Mouse (Mus musculus): ENCODE measurements around the gene Gm10638. TPM values are rescaled to one million over a fixed set of nuclear protein-coding genes. Genes with fewer than 3 reads are reported as not detected.

Gene Gm10638
- polyA plus RNA-seq (2015; fragmentation: Nextera tagmentation; extraction: Ambion mirVana) = 5.5 and 6.8 TPM in 2 replicates

GRCm38 (mm10) chr8:86745221-86745934 lies at the start of gene Gm10638, which contains the start of gene Siah1a:
Gene Gm10638, plus strand, starts transcription at chr8:86745699.
Gene Siah1a, minus strand, starts transcription at chr8:86745934.
- peak; percentile 83 for ATAC-seq
- no peaks in the 10 kb centered on the region for H3K9me3 ChIP-seq (replicated peaks; ENCODE audit: control insufficient read depth, low read length, poor library complexity, severe bottlenecking)
- H3K27ac ChIP-seq (ENCODE audit: low read length) = peak within 1 kb of the TSS; percentile 98
- no peaks in the 10 kb centered on the region for H3K27me3 ChIP-seq (ENCODE audit: control insufficient read depth, insufficient read depth, low read depth, low read length)
- peak within 1 kb of the TSS; percentile 88 for H3K4me2 ChIP-seq (ENCODE audit: low read length)
- H3K4me3 ChIP-seq (ENCODE audit: low read depth, low read length) = peak within 1 kb of the TSS; percentile 90
- WGBS = under 1% methylated on average over 58 of the region's 88 CpGs
- no peaks in the 10 kb centered on the region for H3K36me3 ChIP-seq (ENCODE audit: control insufficient read depth, insufficient read depth, low read length)
- H3K9ac ChIP-seq (ENCODE audit: low read depth, low read length) = peak within 1 kb of the TSS; percentile 99
- H3K4me1 ChIP-seq (ENCODE audit: control insufficient read depth, insufficient read depth, low read length) = peaks cover 35% of the 10 kb centered on the region

DNA sequence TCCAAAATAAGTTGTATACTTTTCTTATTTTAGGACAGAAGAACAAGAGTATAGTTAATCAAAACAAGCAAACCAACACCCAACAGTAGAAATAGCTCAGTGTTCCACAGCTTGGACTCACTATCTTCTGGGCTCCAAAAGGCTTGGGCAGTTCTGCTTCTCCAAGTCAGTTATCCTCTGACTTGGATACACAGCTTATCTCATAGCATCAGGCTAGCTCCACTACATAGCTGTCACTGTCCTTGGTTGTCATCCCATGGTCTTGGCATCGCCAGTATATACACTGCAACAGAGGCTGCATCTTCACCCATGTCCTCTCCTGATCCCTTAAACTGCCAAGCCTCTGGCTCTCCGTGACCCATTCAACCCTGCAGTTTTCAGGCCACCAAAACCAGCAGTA lies 49.8 kb upstream of the Gm10638 start:
- Histone ChIP-seq H3K4me1 (ENCODE audit: control insufficient read depth, insufficient read depth, low read length) (no peaks in the 10 kb centered on the region), H3K9me3 (replicated peaks; ENCODE audit: control insufficient read depth, low read length, poor library complexity, severe bottlenecking) (no peaks in the 10 kb centered on the region), H3K27me3 (ENCODE audit: control insufficient read depth, insufficient read depth, low read depth, low read length) (no peaks in the 10 kb centered on the region), H3K36me3 (ENCODE audit: control insufficient read depth, insufficient read depth, low read length) (peaks cover 5% of the 10 kb centered on the region; the same call in 1 of the 2 replicates), H3K27ac (ENCODE audit: low read length) (no peak overlapping the region), H3K4me3 (ENCODE audit: low read depth, low read length) (no peak overlapping the region), H3K4me2 (ENCODE audit: low read length) (no peak overlapping the region), H3K9ac (ENCODE audit: low read depth, low read length) (no peak overlapping the region)
- no peak for ATAC-seq
- WGBS = 99% methylated on average over 2 of the region's 2 CpGs

DNA sequence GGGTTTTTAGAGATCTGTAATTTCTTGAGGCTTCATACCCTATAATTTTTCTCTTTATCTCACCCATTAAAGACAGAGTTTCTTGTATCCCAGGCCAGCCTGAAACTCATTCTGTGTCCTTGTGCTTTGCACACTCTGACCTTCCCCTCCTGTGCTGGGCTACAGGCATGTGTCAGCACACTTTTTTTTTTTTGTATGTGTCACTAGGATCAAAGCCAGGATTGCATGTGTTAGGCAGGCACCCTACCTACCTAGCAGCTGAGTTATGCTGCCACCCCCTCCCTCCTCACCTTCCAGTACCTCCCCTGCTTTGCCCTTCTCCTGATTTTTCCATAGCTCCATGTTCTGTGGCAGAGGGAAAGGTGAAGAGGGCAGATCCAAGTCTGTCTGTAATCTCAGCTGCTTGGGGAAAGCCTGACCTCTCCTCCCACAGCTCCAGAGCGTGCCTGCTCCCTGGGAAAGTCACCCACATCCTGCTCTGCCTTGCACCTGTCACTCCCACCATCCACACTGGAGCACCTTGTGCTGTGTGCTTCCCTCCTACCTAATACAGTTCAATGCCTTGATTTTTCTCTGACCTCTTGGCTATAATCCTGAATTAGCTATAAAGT lies 46.6 kb upstream of the Gm10638 start:
- Histone ChIP-seq H3K9ac (ENCODE audit: low read depth, low read length) (no peak overlapping the region), H3K4me1 (ENCODE audit: control insufficient read depth, insufficient read depth, low read length) (no peaks in the 10 kb centered on the region), H3K4me3 (ENCODE audit: low read depth, low read length) (no peak overlapping the region), H3K27ac (ENCODE audit: low read length) (no peak overlapping the region), H3K27me3 (ENCODE audit: control insufficient read depth, insufficient read depth, low read depth, low read length) (no peaks in the 10 kb centered on the region), H3K9me3 (replicated peaks; ENCODE audit: control insufficient read depth, low read length, poor library complexity, severe bottlenecking) (no peaks in the 10 kb centered on the region), H3K4me2 (ENCODE audit: low read length) (no peak overlapping the region), H3K36me3 (ENCODE audit: control insufficient read depth, insufficient read depth, low read length) (peaks cover 2% of the 10 kb centered on the region; the same call in 1 of the 2 replicates)
- 83% methylated on average over 1 of the region's 1 CpGs for WGBS
- no peak for ATAC-seq

DNA sequence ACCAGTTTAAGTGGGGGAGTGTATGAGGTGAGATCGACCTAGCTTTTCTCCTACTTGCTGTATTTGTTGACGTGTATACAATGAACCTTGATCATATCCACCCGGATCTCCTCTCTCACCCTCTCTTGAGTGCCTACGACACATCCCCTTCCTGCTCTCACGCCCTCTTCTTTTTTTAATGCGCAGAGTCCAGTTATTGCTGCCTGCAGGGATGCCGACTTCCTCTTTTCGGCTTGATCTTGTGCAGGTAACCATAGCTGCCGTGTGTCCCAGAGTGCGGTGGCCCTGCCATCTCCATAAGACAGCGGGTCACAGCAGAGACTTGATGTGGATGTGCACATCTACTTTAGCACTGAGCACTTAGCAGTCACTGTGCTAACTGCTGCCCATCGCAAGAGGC lies 46.0 kb upstream of the Gm10638 start:
- no peak for ATAC-seq
- no peak overlapping the region for H3K4me2 ChIP-seq (ENCODE audit: low read length)
- WGBS = 91% methylated on average over 12 of the region's 12 CpGs
- no peaks in the 10 kb centered on the region for H3K4me1 ChIP-seq (ENCODE audit: control insufficient read depth, insufficient read depth, low read length)
- H3K9ac ChIP-seq (ENCODE audit: low read depth, low read length) = no peak overlapping the region
- no peaks in the 10 kb centered on the region for H3K9me3 ChIP-seq (replicated peaks; ENCODE audit: control insufficient read depth, low read length, poor library complexity, severe bottlenecking)
- no peak overlapping the region for H3K4me3 ChIP-seq (ENCODE audit: low read depth, low read length)
- no peaks in the 10 kb centered on the region for H3K27me3 ChIP-seq (ENCODE audit: control insufficient read depth, insufficient read depth, low read depth, low read length)
- H3K27ac ChIP-seq (ENCODE audit: low read length) = no peak overlapping the region
- peaks cover 2% of the 10 kb centered on the region; the same call in 1 of the 2 replicates for H3K36me3 ChIP-seq (ENCODE audit: control insufficient read depth, insufficient read depth, low read length)

DNA sequence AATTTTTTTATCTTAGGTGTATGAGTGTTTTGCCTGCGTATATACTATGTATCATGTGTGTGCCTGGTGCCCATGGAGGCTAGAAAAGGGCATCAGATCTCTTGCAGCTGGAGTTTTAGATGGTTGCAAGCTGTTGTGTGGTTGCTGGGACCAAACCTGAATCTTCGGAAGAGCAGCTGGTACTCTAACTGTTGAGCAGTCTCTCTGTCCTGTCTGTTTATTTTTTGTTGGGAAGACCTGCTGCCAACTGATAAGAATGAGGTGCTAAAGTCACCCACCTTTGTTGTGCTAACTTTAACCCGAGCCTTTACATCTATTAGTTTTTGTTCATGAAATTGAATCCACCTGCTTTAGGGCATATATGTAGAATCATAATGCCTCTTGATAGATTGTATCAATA lies 43.0 kb upstream of the Gm10638 start:
- WGBS = 75% methylated on average over 3 of the region's 3 CpGs
- Histone ChIP-seq H3K4me1 (ENCODE audit: control insufficient read depth, insufficient read depth, low read length) (no peaks in the 10 kb centered on the region), H3K9me3 (replicated peaks; ENCODE audit: control insufficient read depth, low read length, poor library complexity, severe bottlenecking) (no peaks in the 10 kb centered on the region), H3K36me3 (ENCODE audit: control insufficient read depth, insufficient read depth, low read length) (no peaks in the 10 kb centered on the region), H3K9ac (ENCODE audit: low read depth, low read length) (no peak overlapping the region), H3K27me3 (ENCODE audit: control insufficient read depth, insufficient read depth, low read depth, low read length) (no peaks in the 10 kb centered on the region), H3K4me2 (ENCODE audit: low read length) (no peak overlapping the region), H3K4me3 (ENCODE audit: low read depth, low read length) (no peak overlapping the region), H3K27ac (ENCODE audit: low read length) (no peak overlapping the region)
- ATAC-seq = no peak

- no peak overlapping the region for H3K4me3 ChIP-seq (ENCODE audit: low read depth, low read length)
- H3K27ac ChIP-seq (ENCODE audit: low read length) = no peak overlapping the region
- no peaks in the 10 kb centered on the region for H3K4me1 ChIP-seq (ENCODE audit: control insufficient read depth, insufficient read depth, low read length)
- H3K9me3 ChIP-seq (replicated peaks; ENCODE audit: control insufficient read depth, low read length, poor library complexity, severe bottlenecking) = no peaks in the 10 kb centered on the region
- H3K36me3 ChIP-seq (ENCODE audit: control insufficient read depth, insufficient read depth, low read length) = peaks cover 3% of the 10 kb centered on the region; the same call in 1 of the 2 replicates
- no peaks in the 10 kb centered on the region for H3K27me3 ChIP-seq (ENCODE audit: control insufficient read depth, insufficient read depth, low read depth, low read length)
- no peak overlapping the region for H3K4me2 ChIP-seq (ENCODE audit: low read length)
- no peak for ATAC-seq
- WGBS = 89% methylated on average over 3 of the region's 3 CpGs
- H3K9ac ChIP-seq (ENCODE audit: low read depth, low read length) = no peak overlapping the region
These were observed 40.2 kb upstream of the Gm10638 start for GRCm38 (mm10) chr8:86705317-86705716.

DNA sequence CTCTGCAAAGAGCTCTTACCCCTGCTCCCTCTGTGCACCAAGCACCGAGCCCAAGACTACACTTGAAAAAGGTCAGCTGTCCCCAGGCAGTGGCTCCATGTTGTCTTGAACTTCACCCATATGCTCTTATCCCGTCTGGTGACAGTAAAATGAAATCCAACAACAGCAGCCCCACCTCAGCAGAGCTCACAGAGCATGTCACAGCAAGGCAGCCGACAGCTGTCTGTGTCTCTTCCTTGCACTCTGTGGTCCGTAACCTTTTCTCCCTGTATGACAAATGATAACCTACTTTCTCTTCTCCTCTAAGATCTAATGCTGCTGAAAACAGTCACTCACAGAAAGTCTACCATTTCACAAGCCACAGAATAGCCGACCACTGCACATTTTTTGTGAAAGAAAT lies 38.7 kb upstream of the Gm10638 start:
- H3K36me3 ChIP-seq (ENCODE audit: control insufficient read depth, insufficient read depth, low read length) = peaks cover 6% of the 10 kb centered on the region; the same call in 1 of the 2 replicates
- H3K9me3 ChIP-seq (replicated peaks; ENCODE audit: control insufficient read depth, low read length, poor library complexity, severe bottlenecking) = no peaks in the 10 kb centered on the region
- no peak overlapping the region for H3K9ac ChIP-seq (ENCODE audit: low read depth, low read length)
- no peak overlapping the region for H3K4me2 ChIP-seq (ENCODE audit: low read length)
- no peak overlapping the region for H3K4me3 ChIP-seq (ENCODE audit: low read depth, low read length)
- WGBS = 82% methylated on average over 5 of the region's 5 CpGs
- ATAC-seq = no peak
- H3K27me3 ChIP-seq (ENCODE audit: control insufficient read depth, insufficient read depth, low read depth, low read length) = no peaks in the 10 kb centered on the region
- no peaks in the 10 kb centered on the region for H3K4me1 ChIP-seq (ENCODE audit: control insufficient read depth, insufficient read depth, low read length)
- H3K27ac ChIP-seq (ENCODE audit: low read length) = no peak overlapping the region

DNA sequence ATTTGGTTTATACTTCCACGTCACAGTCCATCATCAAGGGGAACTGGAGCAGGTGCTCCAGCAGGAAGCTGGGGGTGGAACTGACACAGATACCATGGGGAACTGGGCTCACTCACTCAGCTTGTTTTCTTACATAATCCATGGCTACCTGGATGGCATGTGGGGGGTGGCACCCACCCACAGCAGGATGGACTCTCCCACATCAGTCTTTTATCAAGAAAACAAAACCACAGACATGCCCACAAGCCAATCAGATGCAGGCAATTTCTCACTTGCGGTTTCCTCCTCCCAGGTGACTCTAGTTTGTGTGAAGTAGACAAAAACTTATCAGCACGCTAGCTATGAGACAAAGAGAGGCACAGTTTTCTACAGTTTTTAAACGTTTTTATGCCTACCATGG lies 37.6 kb upstream of the Gm10638 start:
- no peak overlapping the region for H3K4me3 ChIP-seq (ENCODE audit: low read depth, low read length)
- H3K36me3 ChIP-seq (ENCODE audit: control insufficient read depth, insufficient read depth, low read length) = peaks cover 6% of the 10 kb centered on the region; the same call in 1 of the 2 replicates
- no peak overlapping the region for H3K27ac ChIP-seq (ENCODE audit: low read length)
- ATAC-seq = no peak
- no peaks in the 10 kb centered on the region for H3K27me3 ChIP-seq (ENCODE audit: control insufficient read depth, insufficient read depth, low read depth, low read length)
- H3K9me3 ChIP-seq (replicated peaks; ENCODE audit: control insufficient read depth, low read length, poor library complexity, severe bottlenecking) = no peaks in the 10 kb centered on the region
- no peaks in the 10 kb centered on the region; the same call in 1 of the 2 replicates for H3K4me1 ChIP-seq (ENCODE audit: control insufficient read depth, insufficient read depth, low read length)
- no peak overlapping the region for H3K4me2 ChIP-seq (ENCODE audit: low read length)
- WGBS = 78% methylated on average over 4 of the region's 4 CpGs
- no peak overlapping the region for H3K9ac ChIP-seq (ENCODE audit: low read depth, low read length)

- WGBS = 95% methylated on average over 3 of the region's 3 CpGs
- H3K4me1 ChIP-seq (ENCODE audit: control insufficient read depth, insufficient read depth, low read length) = peaks cover 16% of the 10 kb centered on the region
- no peak overlapping the region for H3K4me3 ChIP-seq (ENCODE audit: low read depth, low read length)
- H3K27me3 ChIP-seq (ENCODE audit: control insufficient read depth, insufficient read depth, low read depth, low read length) = no peaks in the 10 kb centered on the region
- no peak overlapping the region for H3K27ac ChIP-seq (ENCODE audit: low read length)
- no peaks in the 10 kb centered on the region for H3K9me3 ChIP-seq (replicated peaks; ENCODE audit: control insufficient read depth, low read length, poor library complexity, severe bottlenecking)
- ATAC-seq = no peak
- H3K36me3 ChIP-seq (ENCODE audit: control insufficient read depth, insufficient read depth, low read length) = peaks cover 10% of the 10 kb centered on the region; the same call in 1 of the 2 replicates
- no peak overlapping the region for H3K9ac ChIP-seq (ENCODE audit: low read depth, low read length)
- no peak overlapping the region for H3K4me2 ChIP-seq (ENCODE audit: low read length)
These were observed 32.9 kb upstream of the Gm10638 start for GRCm38 (mm10) chr8:86712594-86712993.

Measured in midbrain, embryonic 16.5 days (tissue).